Mouse (Mus musculus) ovary, postnatal 36 days (tissue): ENCODE data around the gene Kif24.
A peak's percentile ranks its signal among the peaks of the same experiment; 100 is the strongest.

Experiments
- DNase-seq: peaks from one replicate; pipeline ENCODE4 v3.0.0; 2022; ENCODE audit warnings: low spot score, mixed read lengths

Kif24 gene

GRCm38 (mm10) chr4:41401167-41401566 is 63.5 kb downstream of the Kif24 start:
- no peak for DNase-seq

GRCm38 (mm10) chr4:41399904-41400303 is 64.8 kb downstream of the Kif24 start:
- DNase-seq: no peak

- no peak for DNase-seq
Measured at GRCm38 (mm10) chr4:41398353-41398752, 66.3 kb downstream of the Kif24 start.

GRCm38 (mm10) chr4:41394651-41395050 is 70.0 kb downstream of the Kif24 start:
- DNase-seq: no peak

GRCm38 (mm10) chr4:41391015-41391414 is 73.7 kb downstream of the Kif24 start:
- no peak for DNase-seq

- peak; percentile 74 for DNase-seq
Measured at GRCm38 (mm10) chr4:41390122-41390521, 74.6 kb downstream of the Kif24 start.

GRCm38 (mm10) chr4:41389240-41389639 is 75.4 kb downstream of the Kif24 start:
- no peak for DNase-seq

GRCm38 (mm10) chr4:41388616-41389015 is 76.1 kb downstream of the Kif24 start:
- no peak for DNase-seq

GRCm38 (mm10) chr4:41387755-41388469 is 76.8 kb downstream of the Kif24 start:
- DNase-seq: no peak

GRCm38 (mm10) chr4:41386412-41386975 is 78.2 kb downstream of the Kif24 start:
- no peak for DNase-seq

GRCm38 (mm10) chr4:41381213-41381950 is 83.3 kb downstream of the Kif24 start:
- DNase-seq: no peak

GRCm38 (mm10) chr4:41377567-41377966 is 87.1 kb downstream of the Kif24 start:
- DNase-seq: no peak

- no peak for DNase-seq
Measured at GRCm38 (mm10) chr4:41369702-41370437, 94.8 kb downstream of the Kif24 start.

GRCm38 (mm10) chr4:41368198-41368597 is 96.5 kb downstream of the Kif24 start:
- no peak for DNase-seq

GRCm38 (mm10) chr4:41361059-41361458 is 103.6 kb downstream of the Kif24 start:
- no peak for DNase-seq

- DNase-seq: no peak
Measured at GRCm38 (mm10) chr4:41359358-41359757, 105.3 kb downstream of the Kif24 start.

- no peak for DNase-seq
Measured at GRCm38 (mm10) chr4:41358669-41359068, 106.0 kb downstream of the Kif24 start.

GRCm38 (mm10) chr4:41357154-41357553 is 107.5 kb downstream of the Kif24 start:
- DNase-seq: no peak

GRCm38 (mm10) chr4:41353265-41353664 is 111.4 kb downstream of the Kif24 start:
- DNase-seq: no peak

GRCm38 (mm10) chr4:41352758-41353157 is 111.9 kb downstream of the Kif24 start:
- DNase-seq: no peak

- no peak for DNase-seq
Measured at GRCm38 (mm10) chr4:41349199-41349591, 115.5 kb downstream of the Kif24 start.

- DNase-seq: peak; percentile 92
Measured at GRCm38 (mm10) chr4:41348584-41349198, 116.0 kb downstream of the Kif24 start, which contains the start of gene Ubap1. TSS of gene Ubap1 (plus strand) at chr4:41348996.
